Mouse (Mus musculus) C2C12 (cell line): ENCODE measurements at regions not wholly inside any gene's neighbourhood (a gene's known extent, or its start where the extent isn't known, plus 50 kb on each side); places are given as distances from the start of the nearest gene placed in this dataset.

Source experiments
- H3K27me3 ChIP-seq: one replicate; pipeline ENCODE4 v1.6.1; 2011; ENCODE audit not compliant: control insufficient read depth, insufficient read depth, insufficient read length
- H3K36me3 ChIP-seq: one replicate; pipeline ENCODE4 v1.6.1; 2011; ENCODE audit not compliant: control insufficient read depth, insufficient read depth
- H3K4me3 ChIP-seq: one replicate; pipeline ENCODE4 v1.5.1; 2011; ENCODE audit warnings: mild to moderate bottlenecking, control low read depth; ENCODE audit not compliant: poor library complexity, insufficient read depth, severe bottlenecking
- H3K79me2 ChIP-seq: one replicate; pipeline ENCODE4 v1.6.1; 2011; ENCODE audit not compliant: control insufficient read depth, insufficient read depth
- H3K79me3 ChIP-seq: one replicate; pipeline ENCODE4 v1.6.1; 2011; ENCODE audit warnings: low read depth, control low read depth
- H3ac ChIP-seq: one replicate; pipeline ENCODE3; 2011; ENCODE audit warnings: low read depth; ENCODE audit not compliant: control insufficient read depth, insufficient read length
- CEBPB ChIP-seq: IDR thresholded peaks from one replicate; pipeline ENCODE4 v1.6.1; 2011; ENCODE audit warnings: low read depth, mild to moderate bottlenecking, control low read depth, moderate library complexity
- CTCF ChIP-seq: IDR thresholded peaks from one replicate; pipeline ENCODE4 v1.5.1; 2011; ENCODE audit not compliant: control insufficient read depth, insufficient read depth, insufficient read length
- FOSL1 ChIP-seq: IDR thresholded peaks from one replicate; pipeline ENCODE4 v1.8.0; 2011; ENCODE audit warnings: mild to moderate bottlenecking, low read length; ENCODE audit not compliant: poor library complexity, insufficient read depth, severe bottlenecking
- MAX ChIP-seq: IDR thresholded peaks from one replicate; pipeline ENCODE4 v1.6.1; 2011; ENCODE audit warnings: mild to moderate bottlenecking, control low read depth
- MYOD1 ChIP-seq: IDR thresholded peaks from one replicate; pipeline ENCODE4 v1.6.1; 2011; ENCODE audit warnings: low read depth; ENCODE audit not compliant: control insufficient read depth, insufficient read length
- MYOG ChIP-seq: IDR thresholded peaks from one replicate; pipeline ENCODE4 v1.6.1; 2011; ENCODE audit not compliant: control insufficient read depth, insufficient read length; ENCODE audit errors: extremely low read depth
- USF1 ChIP-seq: IDR thresholded peaks from one replicate; pipeline ENCODE4 v1.6.1; 2011; ENCODE audit warnings: low read depth, mild to moderate bottlenecking, control low read depth, moderate library complexity

DNA sequence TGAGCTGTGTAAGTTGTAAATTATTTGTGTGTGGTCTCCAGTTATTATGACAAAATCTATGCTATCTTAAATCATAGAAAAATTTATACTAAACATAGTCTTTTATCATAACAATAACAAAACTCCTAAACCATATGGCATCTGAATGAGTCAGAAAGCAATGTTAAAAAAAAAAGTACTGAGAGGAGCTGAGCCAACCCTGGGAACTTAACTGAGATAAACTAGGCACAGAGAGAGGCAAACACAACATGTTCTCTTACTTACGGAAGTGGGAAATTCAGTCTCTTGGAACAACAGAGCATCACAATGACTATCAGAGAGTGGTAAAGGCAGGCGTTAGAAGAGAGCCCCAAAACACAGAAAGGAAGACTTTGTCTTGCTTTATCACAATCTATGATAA, 691.7 kb downstream of the Ets1 start:
- Histone ChIP-seq H3K36me3 (no peaks in the 10 kb centered on the region), H3K79me3 (no peaks in the 10 kb centered on the region), H3K27me3 (no peaks in the 10 kb centered on the region), H3K4me3 (no peak overlapping the region), H3K79me2 (no peaks in the 10 kb centered on the region), H3ac (no peak overlapping the region)
- TF ChIP-seq MAX, result no peak
- TF ChIP-seq CEBPB, result no peak
- no peak for TF ChIP-seq CTCF
- TF ChIP-seq FOSL1, result no peak
- TF ChIP-seq MYOG, result no peak
- no peak for TF ChIP-seq MYOD1
- no peak for TF ChIP-seq USF1

DNA sequence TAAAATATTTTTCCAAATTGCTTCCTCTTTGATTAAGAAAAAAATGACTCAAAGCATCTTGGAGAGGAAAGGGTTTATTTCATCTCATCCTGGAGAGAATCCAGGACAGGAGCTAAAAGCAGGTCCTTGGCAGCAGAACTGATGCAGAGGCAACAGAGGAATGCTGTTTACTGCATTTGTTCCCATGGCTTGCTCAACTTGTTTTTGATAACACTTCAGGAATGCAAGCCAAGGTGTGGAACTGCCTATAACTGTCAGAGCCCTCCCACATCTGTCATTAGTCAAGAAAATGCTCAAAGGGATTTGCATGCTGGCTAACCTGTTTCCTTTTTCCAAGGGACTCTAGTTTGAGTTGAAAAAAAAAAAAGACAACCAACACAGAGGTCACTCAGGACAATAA, 714.2 kb downstream of the Ets1 start:
- Histone ChIP-seq H3K79me3 (no peaks in the 10 kb centered on the region), H3K4me3 (no peak overlapping the region), H3ac (no peak overlapping the region), H3K27me3 (no peaks in the 10 kb centered on the region), H3K79me2 (no peaks in the 10 kb centered on the region), H3K36me3 (no peaks in the 10 kb centered on the region)
- TF ChIP-seq CTCF, result no peak
- no peak for TF ChIP-seq USF1
- no peak for TF ChIP-seq CEBPB
- TF ChIP-seq MYOG, result no peak
- no peak for TF ChIP-seq FOSL1
- TF ChIP-seq MAX, result no peak
- no peak for TF ChIP-seq MYOD1

DNA sequence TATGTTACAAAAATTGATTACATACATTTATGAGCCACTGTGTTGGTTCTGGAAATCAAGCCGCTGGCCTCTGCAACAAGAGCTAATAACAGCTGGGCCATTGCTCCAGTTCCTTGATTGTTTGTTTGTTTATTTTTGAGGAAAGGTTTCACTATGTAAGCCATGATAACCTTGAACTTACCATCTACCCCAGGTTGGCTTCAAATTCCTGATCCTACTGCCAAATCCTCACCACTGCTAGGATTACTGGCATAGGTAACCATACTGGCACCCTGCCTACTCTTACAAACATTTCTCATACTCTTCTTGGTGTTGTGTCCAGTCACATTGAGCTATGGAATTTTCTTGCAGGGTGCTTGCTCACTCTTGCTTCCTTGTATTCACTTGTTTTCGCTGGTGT, 720.6 kb downstream of the Ets1 start:
- Histone ChIP-seq H3K79me2 (no peaks in the 10 kb centered on the region), H3K36me3 (no peaks in the 10 kb centered on the region), H3K27me3 (peaks cover 3% of the 10 kb centered on the region), H3K4me3 (no peak overlapping the region), H3K79me3 (no peaks in the 10 kb centered on the region), H3ac (no peak overlapping the region)
- TF ChIP-seq MAX (no peak), USF1 (no peak), CTCF (no peak), CEBPB (no peak), FOSL1 (no peak), MYOG (no peak), MYOD1 (no peak)

DNA sequence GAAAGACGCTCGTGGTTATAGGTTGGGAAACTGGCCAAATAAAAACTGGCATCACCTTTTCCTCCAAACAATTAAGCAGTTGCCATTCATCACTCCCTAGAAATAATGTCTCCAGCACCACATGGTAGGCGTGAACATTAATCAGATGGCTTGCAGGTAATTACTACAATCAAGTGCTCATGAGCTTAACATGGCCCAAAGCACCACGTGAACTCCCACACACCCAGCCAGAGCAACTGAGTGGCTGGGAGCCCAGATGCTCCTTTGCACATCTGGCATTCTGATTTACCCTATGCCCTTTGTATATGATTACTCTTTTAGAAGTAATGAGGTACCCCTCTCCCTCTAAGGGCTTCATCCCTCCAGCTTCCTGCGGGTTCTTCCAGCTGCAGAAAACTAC, 724.9 kb downstream of the Ets1 start:
- no peaks in the 10 kb centered on the region for H3K79me3 ChIP-seq

DNA sequence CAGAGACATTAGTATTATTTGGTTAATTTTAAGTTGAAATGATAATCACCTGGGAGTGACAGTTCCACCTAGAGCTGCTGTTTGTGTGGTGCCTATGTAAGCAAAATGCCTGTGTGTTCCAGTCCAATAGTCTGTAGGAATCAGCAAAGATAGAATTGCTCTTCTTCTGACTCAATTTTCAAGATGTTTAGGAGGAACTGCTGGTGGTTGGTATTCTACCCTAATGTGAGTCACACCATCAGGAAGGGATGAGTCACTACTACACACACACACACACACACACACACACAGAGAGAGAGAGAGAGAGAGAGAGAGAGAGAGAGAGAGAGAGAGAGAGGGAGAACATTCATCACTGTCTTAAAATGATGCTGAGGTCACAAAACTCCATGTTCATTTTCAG, 753.1 kb downstream of the Ets1 start:
- Histone ChIP-seq H3K36me3 (no peaks in the 10 kb centered on the region), H3K4me3 (no peak overlapping the region), H3K79me2 (no peaks in the 10 kb centered on the region), H3K27me3 (no peaks in the 10 kb centered on the region), H3K79me3 (no peaks in the 10 kb centered on the region), H3ac (no peak overlapping the region)
- TF ChIP-seq CTCF (no peak), MAX (no peak), MYOG (no peak), MYOD1 (no peak), USF1 (no peak), CEBPB (no peak), FOSL1 (no peak)

More for the DNA sequence above, 724.9 kb downstream of the Ets1 start:
- TF ChIP-seq FOSL1 (no peak), MYOG (no peak), CEBPB (no peak), MYOD1 (no peak), MAX (no peak), CTCF (no peak), USF1 (no peak)
- Histone ChIP-seq H3ac (no peak overlapping the region), H3K4me3 (no peak overlapping the region), H3K36me3 (no peaks in the 10 kb centered on the region), H3K79me2 (no peaks in the 10 kb centered on the region), H3K27me3 (peaks cover 3% of the 10 kb centered on the region)

DNA sequence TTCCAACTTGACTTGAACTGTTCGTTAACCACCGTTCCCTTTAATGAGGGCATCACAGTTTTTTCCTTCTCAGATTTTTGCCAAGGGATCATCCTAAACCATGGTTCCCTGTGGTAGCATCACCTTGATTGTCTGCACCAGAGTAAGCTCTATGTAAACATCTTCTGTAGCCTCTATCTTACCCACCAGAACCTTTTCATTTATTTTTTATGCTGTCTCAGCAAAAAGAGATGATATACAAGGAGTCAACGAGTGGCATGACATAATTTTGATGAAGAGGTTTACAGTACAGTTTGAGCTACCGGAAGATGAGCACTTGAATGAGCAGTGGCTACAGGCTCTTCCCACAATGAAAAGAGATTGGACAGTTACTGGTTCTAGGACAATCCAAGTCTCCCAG, 768.7 kb downstream of the Ets1 start:
- Histone ChIP-seq H3K27me3 (no peaks in the 10 kb centered on the region), H3K4me3 (no peak overlapping the region), H3K79me2 (no peaks in the 10 kb centered on the region), H3K36me3 (no peaks in the 10 kb centered on the region), H3K79me3 (no peaks in the 10 kb centered on the region), H3ac (no peak overlapping the region)
- TF ChIP-seq CEBPB, result no peak
- no peak for TF ChIP-seq MYOD1
- no peak for TF ChIP-seq CTCF
- no peak for TF ChIP-seq FOSL1
- TF ChIP-seq MYOG, result no peak
- TF ChIP-seq USF1, result no peak
- no peak for TF ChIP-seq MAX
